In the genomic region with DNA sequence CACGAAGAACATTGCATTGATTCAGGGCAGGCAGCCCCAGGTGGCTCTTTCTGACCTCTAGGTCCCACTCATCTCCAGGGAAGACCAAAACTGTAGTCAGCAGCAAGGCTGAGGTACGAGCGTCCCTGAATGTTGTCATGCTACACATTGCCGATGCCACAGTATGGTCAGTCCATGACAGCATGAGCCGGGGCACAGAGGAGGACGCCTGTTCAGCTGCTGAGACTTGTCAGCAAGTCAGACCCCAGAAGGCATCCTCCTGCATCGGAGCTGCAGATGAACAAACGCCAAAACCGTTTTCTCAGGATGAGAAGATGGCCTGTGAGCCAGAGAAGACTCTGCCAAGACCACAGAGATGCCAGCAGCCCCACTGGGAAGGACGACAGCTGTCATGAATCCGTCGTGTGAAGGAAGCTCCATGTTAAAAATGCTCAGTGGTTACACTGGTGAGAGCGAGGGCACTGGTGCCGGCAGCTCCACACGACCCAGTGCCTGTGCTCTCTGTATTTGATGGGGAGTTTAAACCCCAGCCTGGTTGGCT, we compare ENCODE assay signal across 28 mouse cellular contexts. TPM values are rescaled to one million over a fixed set of nuclear protein-coding genes. Genes with fewer than 3 reads are reported as not detected.
DNase-seq lines count a peak whose midpoint lies in the region; ATAC-seq and TF ChIP-seq lines count a peak whose summit lies in the region.
"Had no signal": no experiment of that assay in that cellular context is flagged by ENCODE, and none has a peak within 500 bp of the region (broad histone marks: within the 10 kb centered on the region; RNA-seq: fewer than 3 reads in every experiment).

No protein-coding gene starts in this region.

- H3K4me2 ChIP-seq in forebrain, embryonic 15.5 days (replicated peaks) = no peak overlapping the region
- H3K4me2 ChIP-seq in forebrain, embryonic 12.5 days = no peak overlapping the region
- H3K4me2 ChIP-seq in forebrain, embryonic 16.5 days (ENCODE audit: low read length) = no peak overlapping the region
- H3K4me2 ChIP-seq: embryonic facial prominence, embryonic 15.5 days; limb, embryonic 12.5 days; liver, embryonic 11.5 days; midbrain, embryonic 11.5 days had no signal

- peaks cover 10% of the 10 kb centered on the region for H3K4me1 ChIP-seq in forebrain, embryonic 15.5 days
- H3K4me1 ChIP-seq in forebrain, embryonic 12.5 days = no peaks in the 10 kb centered on the region
- H3K4me1 ChIP-seq in forebrain, embryonic 16.5 days (replicated peaks; ENCODE audit: control insufficient read depth, insufficient read depth, low read length) = peaks cover 9% of the 10 kb centered on the region; the same call in 1 of the 2 replicates
- H3K4me1 ChIP-seq: embryonic facial prominence, embryonic 15.5 days; limb, embryonic 12.5 days had no signal

- H3K36me3 ChIP-seq in forebrain, embryonic 15.5 days = peaks cover 7% of the 10 kb centered on the region; the same call in 1 of the 2 replicates
- peaks cover 42% of the 10 kb centered on the region for H3K36me3 ChIP-seq in forebrain, embryonic 12.5 days (replicated peaks)
- no peaks in the 10 kb centered on the region for H3K36me3 ChIP-seq in forebrain, embryonic 16.5 days (ENCODE audit: control insufficient read depth, insufficient read depth)
- H3K36me3 ChIP-seq: G1E had no signal

- H3K27ac ChIP-seq in forebrain, embryonic 15.5 days (replicated peaks) = peak overlapping the region; percentile 67
- no peak overlapping the region for H3K27ac ChIP-seq in forebrain, embryonic 12.5 days
- peak overlapping the region; percentile 54; the same call in 1 of the 2 replicates for H3K27ac ChIP-seq in forebrain, embryonic 16.5 days (ENCODE audit: low read length)
- H3K27ac ChIP-seq: embryonic facial prominence, embryonic 15.5 days; heart, adult 2 months; layer of hippocampus, adult 2 months; limb, embryonic 12.5 days; stomach, postnatal 0 days had no signal

- ATAC-seq in forebrain, embryonic 15.5 days (replicated peaks) = peak; percentile 41
- ATAC-seq in forebrain, embryonic 12.5 days (ENCODE audit: low FRiP score) = no peak
- ATAC-seq in forebrain, embryonic 16.5 days = peak; percentile 38
- ATAC-seq: intestine, postnatal 0 days; liver, postnatal 0 days; lung, postnatal 0 days; Patski had no signal

- TF ChIP-seq CTCF in brain, embryonic 14.5 days (IDR thresholded peaks at IDR 0.05; ENCODE audit: borderline replicate concordance, extremely low read depth, insufficient read depth, insufficient read length) = no peak

- WGBS in forebrain, embryonic 15.5 days = 77% methylated on average over 15 of the region's 15 CpGs
- WGBS in forebrain, embryonic 12.5 days = 95% methylated on average over 15 of the region's 15 CpGs
- WGBS in forebrain, embryonic 16.5 days = 68% methylated on average over 15 of the region's 15 CpGs

- H3K4me3 ChIP-seq in forebrain, embryonic 15.5 days = no peak overlapping the region
- no peak overlapping the region for H3K4me3 ChIP-seq in forebrain, embryonic 12.5 days (replicated peaks)
- no peak overlapping the region for H3K4me3 ChIP-seq in forebrain, embryonic 16.5 days (replicated peaks; ENCODE audit: low read length)
- H3K4me3 ChIP-seq: embryonic facial prominence, embryonic 15.5 days; heart, adult 2 months; layer of hippocampus, adult 2 months; limb, embryonic 12.5 days had no signal

- no peaks in the 10 kb centered on the region for H3K9me3 ChIP-seq in forebrain, embryonic 15.5 days
- no peaks in the 10 kb centered on the region for H3K9me3 ChIP-seq in forebrain, embryonic 12.5 days
- no peaks in the 10 kb centered on the region for H3K9me3 ChIP-seq in forebrain, embryonic 16.5 days (ENCODE audit: control insufficient read depth, low read length)
- H3K9me3 ChIP-seq: embryonic facial prominence, embryonic 15.5 days; limb, embryonic 12.5 days had no signal

- H3K9ac ChIP-seq in forebrain, embryonic 15.5 days (replicated peaks) = no peak overlapping the region
- no peak overlapping the region for H3K9ac ChIP-seq in forebrain, embryonic 12.5 days
- no peak overlapping the region for H3K9ac ChIP-seq in forebrain, embryonic 16.5 days (replicated peaks; ENCODE audit: low read depth, low read length)
- H3K9ac ChIP-seq: embryonic facial prominence, embryonic 15.5 days; limb, embryonic 12.5 days; liver, postnatal 0 days had no signal

- H3K27me3 ChIP-seq in forebrain, embryonic 15.5 days = no peaks in the 10 kb centered on the region
- H3K27me3 ChIP-seq in forebrain, embryonic 12.5 days = no peaks in the 10 kb centered on the region
- no peaks in the 10 kb centered on the region for H3K27me3 ChIP-seq in forebrain, embryonic 16.5 days (replicated peaks; ENCODE audit: control insufficient read depth, insufficient read depth, low read length)
- H3K27me3 ChIP-seq: CH12.LX; embryonic facial prominence, embryonic 15.5 days; limb, embryonic 12.5 days; Patski had no signal

- TF ChIP-seq POLR2A in brain, embryonic 14.5 days (IDR thresholded peaks at IDR 0.05; ENCODE audit: borderline replicate concordance, extremely low read depth, insufficient read depth, insufficient read length, poor library complexity, severe bottlenecking) = no peak

- DNase-seq in brain, embryonic 14.5 days (ENCODE audit: low read depth) = peak; percentile 65
- DNase-seq in cerebellum, adult 9-10 months = peak; percentile 20
- DNase-seq in thymus, postnatal 36 days = no peak
- no peak for DNase-seq in thymus, postnatal 10 days (ENCODE audit: low spot score in 2 of 2)
- DNase-seq: B cell, adult 2 months; gastrocnemius, postnatal 36 days; heart, adult 2 months; heart, postnatal 4 days; liver, postnatal 0 days; thymus, adult 2 months had no signal

RNA-seq across cellular contexts. Expression of a gene that starts 45.7 kb away (rescaled TPM):
- not detected in 2 replicates for polyA plus RNA-seq in forebrain, embryonic 15.5 days (2015; fragmentation: Nextera tagmentation; extraction: Ambion mirVana)
- polyA plus RNA-seq in forebrain, embryonic 12.5 days (2016; fragmentation: Nextera tagmentation; extraction: Ambion mirVana) = not detected in 2 replicates
- not detected in 2 replicates for polyA plus RNA-seq in brain, embryonic 14.5 days (2012; rRNA removed)
- polyA plus RNA-seq in forebrain, embryonic 16.5 days (2015; fragmentation: Nextera tagmentation; extraction: Ambion mirVana) = not detected in 2 replicates
- polyA plus RNA-seq: embryonic facial prominence, embryonic 15.5 days; G1E; heart, embryonic 16.5 days; intestine, postnatal 0 days; kidney, embryonic 14.5 days; limb, embryonic 12.5 days; liver, embryonic 11.5 days; liver, postnatal 0 days; lung, postnatal 0 days; midbrain, embryonic 11.5 days; neural tube, embryonic 11.5 days; small intestine, adult 2 months; stomach, postnatal 0 days; thymus, adult 2 months had no signal

Comparison
In these comparisons a context has a peak if more than half of its experiments do, and no peak if none do; other contexts are left out.
1. DNase-seq: peak in brain, embryonic 14.5 days (single experiment) and cerebellum, adult 9-10 months (single experiment); none in thymus, postnatal 36 days (0 of 2) and thymus, postnatal 10 days (0 of 2).